Mouse (Mus musculus): ENCODE measurements at regions not wholly inside any gene's neighbourhood (a gene's known extent, or its start where the extent isn't known, plus 50 kb on each side); places are given as distances from the start of the nearest gene placed in this dataset.
A peak's percentile ranks its signal among the peaks of the same experiment; 100 is the strongest.

DNA sequence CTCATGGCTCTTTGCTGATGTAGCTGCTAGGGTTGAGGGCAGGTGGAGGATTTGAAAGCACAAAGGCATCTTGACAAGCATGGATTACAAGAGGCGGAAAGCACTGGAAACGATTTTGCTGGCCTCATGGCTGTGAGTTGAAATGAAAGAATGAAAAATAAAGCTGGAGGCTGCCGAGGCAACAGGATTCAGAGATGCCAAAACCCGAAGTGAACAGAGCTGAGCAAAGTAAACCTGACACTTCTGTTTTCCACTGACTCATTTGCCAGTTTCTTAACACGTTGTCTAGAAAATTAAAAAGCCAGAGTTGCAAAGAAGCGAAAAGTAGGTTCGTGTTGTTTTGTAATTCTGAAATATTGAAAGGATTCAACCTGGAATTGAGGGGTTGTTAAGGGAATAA lies 504.2 kb upstream of the Frg1 start:
- intact Hi-C loops (cut with DNase I): loop anchor here (5.0 kb wide), 1 partner anchor 99 kb away; no protein-coding TSS in a partner anchor
- peak; percentile 8 to 47 for DNase-seq (ENCODE audit: low spot score in 2 of 2)

DNA sequence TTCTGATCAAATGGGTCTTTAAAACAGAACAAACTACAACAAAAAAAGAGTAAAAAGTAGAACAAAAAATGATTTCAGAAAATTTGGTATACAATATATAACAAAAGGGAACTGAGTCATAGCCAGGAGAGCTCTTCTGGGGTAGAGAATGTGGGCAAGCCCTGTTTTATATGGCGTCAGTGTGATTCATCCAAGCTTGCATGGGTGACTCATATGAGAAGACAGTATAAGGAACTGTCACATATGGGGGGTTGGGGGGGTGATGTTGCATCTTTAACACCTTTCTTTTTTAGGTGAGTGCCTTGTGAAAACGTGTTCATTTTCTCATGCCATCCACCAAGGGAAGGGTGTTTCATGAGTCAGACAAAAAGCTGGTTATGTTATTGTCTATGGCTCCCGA lies 503.7 kb upstream of the Frg1 start:
- intact Hi-C loops (cut with DNase I): loop anchor here (1.0 to 5.0 kb wide), 2 partner anchors 69 to 98 kb away; no protein-coding TSS in a partner anchor
- peak in 1 of 2 experiments; percentile 82 for DNase-seq (ENCODE audit: low spot score in 2 of 2)

- intact Hi-C loops (cut with DNase I): no loop called here
- DNase-seq (ENCODE audit: low spot score in 2 of 2): no peak
Observed at GRCm38 (mm10) chr8:41878029-41878748, 461.3 kb upstream of the Frg1 start.

- intact Hi-C loops (cut with DNase I): no loop called here
Observed at GRCm38 (mm10) chr8:41869681-41870356, 452.9 kb upstream of the Frg1 start.

GRCm38 (mm10) chr8:41860918-41861317 lies 444.0 kb upstream of the Frg1 start:
- intact Hi-C loops (cut with DNase I): no loop called here

More at GRCm38 (mm10) chr8:41869681-41870356, 452.9 kb upstream of the Frg1 start:
- DNase-seq (ENCODE audit: low spot score in 2 of 2): peak in 1 of 2 experiments; percentile 18

DNA sequence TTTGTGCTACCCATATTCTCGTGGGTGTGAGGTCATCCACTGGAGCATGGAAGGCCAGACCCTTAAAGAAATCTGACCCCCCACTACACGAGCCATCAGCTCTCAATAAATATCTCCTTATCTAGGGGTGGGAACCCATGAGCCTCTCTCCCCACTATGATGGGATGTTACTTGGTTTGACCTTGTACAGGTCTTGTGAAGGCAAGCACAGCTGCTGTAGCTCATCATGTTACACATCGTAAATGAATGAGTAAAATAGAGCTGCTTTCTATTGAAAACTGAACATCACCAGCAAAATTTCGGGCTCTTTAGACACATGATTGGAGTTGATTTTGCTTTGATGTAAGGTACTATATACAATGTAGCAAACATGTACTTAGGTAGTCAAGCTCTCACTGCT lies 414.8 kb upstream of the Frg1 start:
- intact Hi-C loops (cut with DNase I): no loop called here
- no peak for DNase-seq (ENCODE audit: low spot score in 2 of 2)

More at GRCm38 (mm10) chr8:41860918-41861317, 444.0 kb upstream of the Frg1 start:
- DNase-seq (ENCODE audit: low spot score in 2 of 2): peak in 1 of 2 experiments; percentile 39

DNA sequence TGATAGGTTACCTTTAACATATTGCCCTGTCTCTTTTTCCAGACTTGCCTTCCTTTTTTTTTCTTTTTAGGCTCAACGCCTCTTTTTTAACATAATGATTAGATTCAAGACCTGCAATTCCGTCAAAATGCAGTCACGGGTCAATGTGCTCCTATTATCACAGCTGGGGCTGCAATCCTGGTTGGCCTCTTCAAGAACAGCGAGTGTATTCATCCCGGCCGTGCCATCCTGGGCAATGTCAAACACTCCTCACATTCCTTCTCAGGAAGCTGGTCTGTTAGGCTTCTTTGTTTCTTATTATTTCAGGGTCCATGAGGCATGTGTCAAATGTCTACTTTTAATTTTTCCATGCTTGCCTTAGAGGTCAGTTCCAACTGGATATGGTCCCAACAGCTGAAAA lies 413.5 kb upstream of the Frg1 start:
- intact Hi-C loops (cut with DNase I): no loop called here
- DNase-seq (ENCODE audit: low spot score in 2 of 2): no peak

- intact Hi-C loops (cut with DNase I): loop anchor here (5.0 kb wide), 3 partner anchors 97 to 253 kb away; no protein-coding TSS in a partner anchor
- peak; percentile 70 to 82 for DNase-seq (ENCODE audit: low spot score in 2 of 2)
Observed at GRCm38 (mm10) chr8:41824928-41825327, 408.1 kb upstream of the Frg1 start.

DNA sequence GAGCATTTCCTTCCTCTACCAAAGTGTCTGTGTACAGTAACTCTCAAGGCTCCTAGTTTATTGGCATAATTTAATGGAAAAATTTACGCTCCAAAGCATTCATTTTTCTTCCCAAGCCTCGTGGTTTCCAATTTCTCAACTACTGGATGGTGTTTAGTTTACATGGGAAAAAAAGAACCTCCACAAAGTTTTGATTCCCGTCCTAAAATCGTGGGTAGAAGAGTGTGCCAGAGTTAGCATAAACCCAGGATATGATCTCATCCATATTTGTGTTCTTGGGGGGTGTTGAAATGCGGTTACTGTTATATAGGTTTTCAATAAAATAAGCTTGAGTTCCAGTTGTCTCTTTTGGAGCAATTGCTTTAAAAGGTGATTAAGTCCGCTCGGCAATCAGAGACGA lies 406.2 kb upstream of the Frg1 start:
- no peak for DNase-seq (ENCODE audit: low spot score in 2 of 2)
- intact Hi-C loops (cut with DNase I): loop anchor here (5.0 kb wide), 3 partner anchors 99 to 251 kb away; no protein-coding TSS in a partner anchor

- intact Hi-C loops (cut with DNase I): loop anchor here (5.0 kb wide), 3 partner anchors 101 to 249 kb away; no protein-coding TSS in a partner anchor
- peak in 1 of 2 experiments; percentile 80 for DNase-seq (ENCODE audit: low spot score in 2 of 2)
Observed at GRCm38 (mm10) chr8:41821676-41822075, 404.8 kb upstream of the Frg1 start.

GRCm38 (mm10) chr8:41820605-41821395 lies 403.9 kb upstream of the Frg1 start:
- DNase-seq (ENCODE audit: low spot score in 2 of 2): no peak
- intact Hi-C loops (cut with DNase I): loop anchor here (5.0 kb wide), 3 partner anchors 102 to 248 kb away; no protein-coding TSS in a partner anchor

- DNase-seq (ENCODE audit: low spot score in 2 of 2): peak in 1 of 2 experiments; percentile 62
- intact Hi-C loops (cut with DNase I): no loop called here
Observed at GRCm38 (mm10) chr8:41818577-41818976, 401.7 kb upstream of the Frg1 start.

GRCm38 (mm10) chr8:41818079-41818478 lies 401.2 kb upstream of the Frg1 start:
- intact Hi-C loops (cut with DNase I): no loop called here
- no peak for DNase-seq (ENCODE audit: low spot score in 2 of 2)

DNA sequence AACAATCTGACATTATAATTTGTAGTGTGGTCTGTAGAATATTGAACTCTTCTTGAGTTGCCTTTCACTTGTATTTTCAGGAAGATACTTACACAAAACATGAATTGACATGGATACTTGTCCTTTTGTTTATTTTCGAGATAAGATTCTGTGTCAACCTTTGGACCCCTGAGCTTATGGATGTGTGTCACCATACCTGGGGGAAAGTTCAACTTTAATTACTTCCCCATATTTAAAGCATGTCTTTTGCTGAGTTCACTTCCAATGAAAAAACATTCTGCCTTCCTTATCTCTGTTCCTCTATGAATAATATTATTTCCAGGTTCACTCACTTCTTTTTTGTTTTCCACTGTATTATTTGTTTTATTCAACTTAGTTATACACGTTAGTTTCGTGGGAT lies 398.4 kb upstream of the Frg1 start:
- intact Hi-C loops (cut with DNase I): no loop called here
- no peak for DNase-seq (ENCODE audit: low spot score in 2 of 2)

DNA sequence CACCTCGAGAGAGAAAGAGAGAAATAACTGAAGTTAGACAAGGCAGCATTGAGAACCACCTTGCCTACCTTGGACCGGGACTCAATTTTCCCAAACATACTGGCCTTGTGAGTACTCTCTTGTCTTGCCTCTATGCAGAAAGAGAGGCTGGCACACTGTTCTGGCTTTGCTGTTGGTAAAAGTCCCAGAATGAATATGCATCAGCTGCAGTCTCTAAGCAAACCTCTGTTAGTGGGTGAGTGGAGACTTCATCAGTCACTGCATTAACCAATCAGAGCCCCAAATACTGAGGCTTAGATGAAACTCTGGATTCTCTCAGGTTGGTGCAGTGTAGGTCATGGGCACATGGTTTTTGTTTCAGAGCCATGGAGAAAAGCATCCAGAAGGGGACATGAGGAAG lies 378.8 kb upstream of the Frg1 start:
- DNase-seq (ENCODE audit: low spot score in 2 of 2): peak in 1 of 2 experiments; percentile 5
- intact Hi-C loops (cut with DNase I): no loop called here

- intact Hi-C loops (cut with DNase I): no loop called here
- no peak for DNase-seq (ENCODE audit: low spot score in 2 of 2)
Observed at GRCm38 (mm10) chr8:41786952-41787861, 370.3 kb upstream of the Frg1 start.

DNA sequence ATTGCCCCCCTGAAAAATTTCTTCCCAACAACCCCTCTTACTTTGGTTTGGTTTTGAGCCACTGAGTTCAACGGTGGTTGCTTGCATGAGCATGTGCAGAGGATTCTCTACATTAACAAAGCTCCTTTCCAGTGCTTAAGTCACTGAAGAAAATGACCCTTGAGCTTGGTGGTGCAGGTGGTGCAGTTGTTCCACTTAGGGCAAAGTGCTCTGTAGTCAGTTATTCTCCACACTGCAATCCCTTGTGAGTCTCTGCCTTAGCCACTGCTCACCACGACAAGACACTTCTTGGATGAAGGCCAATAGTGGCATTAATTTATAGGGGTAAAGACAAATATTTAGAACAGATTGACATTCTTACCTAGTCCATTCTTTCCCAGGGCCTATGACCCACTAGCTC lies 369.1 kb upstream of the Frg1 start:
- intact Hi-C loops (cut with DNase I): no loop called here
- DNase-seq (ENCODE audit: low spot score in 2 of 2): no peak

DNA sequence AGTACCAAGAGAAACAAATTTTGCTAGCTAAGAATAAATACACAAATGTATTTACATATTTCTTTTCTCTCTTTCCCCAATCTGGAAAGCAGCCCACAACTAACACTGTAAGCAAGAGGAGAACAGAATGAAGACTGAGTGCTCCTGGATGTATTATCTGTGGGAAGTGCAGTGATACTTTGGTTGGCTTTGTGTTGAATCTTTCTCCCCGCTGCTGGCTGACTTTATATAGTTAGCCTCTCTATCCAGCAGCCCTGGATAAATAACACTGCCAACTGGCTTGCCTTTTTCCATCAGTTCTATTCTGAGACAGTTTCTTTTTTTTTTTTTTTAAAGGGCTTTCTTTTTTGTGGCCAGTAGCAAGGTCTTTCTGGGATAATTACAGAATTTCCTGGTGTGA lies 366.0 kb upstream of the Frg1 start:
- intact Hi-C loops (cut with DNase I): no loop called here
- DNase-seq (ENCODE audit: low spot score in 2 of 2): peak in 1 of 2 experiments; percentile 30

DNA sequence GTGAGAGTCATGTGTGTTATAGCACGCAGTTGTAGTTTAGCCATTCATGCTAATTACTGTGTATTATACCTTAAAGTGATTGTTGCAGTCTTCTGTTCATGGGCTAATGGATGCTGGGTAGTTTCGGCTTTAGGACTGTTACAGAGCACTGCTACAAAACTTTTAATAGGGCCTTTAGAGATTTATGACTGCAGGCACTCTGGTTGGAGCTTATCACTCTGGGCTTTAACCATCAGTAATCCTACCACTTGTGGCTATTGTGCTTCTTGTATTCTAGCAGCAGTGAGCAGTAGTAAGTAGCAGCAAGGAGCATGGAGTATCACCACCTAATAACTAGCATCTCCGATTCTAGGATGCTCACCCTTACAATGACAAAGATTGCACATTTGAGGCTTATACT lies 362.6 kb upstream of the Frg1 start:
- DNase-seq (ENCODE audit: low spot score in 2 of 2): no peak
- intact Hi-C loops (cut with DNase I): no loop called here
